Mouse (Mus musculus) lung, embryonic 14.5 days (tissue): ENCODE data around the gene Gm47959. TPM values are rescaled to one million over a fixed set of nuclear protein-coding genes. Genes with fewer than 3 reads are reported as not detected.

ENCODE experiments used
- ATAC-seq: fragments of 200-750 bp; cut with Nextera tagmentation; 2 replicates; pipeline ENCODE4 v1.8.0; 2017; ENCODE audit warnings: mild to moderate bottlenecking, moderate TSS enrichment, moderate library complexity; ENCODE audit not compliant: insufficient read depth
- DNase-seq: peaks from one replicate; pipeline ENCODE4 v3.0.0-alpha.2; 2015
- H3K27ac ChIP-seq: fragments of 300-500 bp; sonication (generic); 2 replicates; pipeline ENCODE4 v1.5.1; 2014; ENCODE audit warnings: low read depth, mild to moderate bottlenecking, moderate library complexity
- H3K27me3 ChIP-seq: fragments of 300-500 bp; sonication (generic); 2 replicates; pipeline ENCODE4 v1.6.1; 2014; ENCODE audit warnings: low read length, control low read depth; ENCODE audit not compliant: insufficient read depth
- H3K36me3 ChIP-seq: fragments of 300-500 bp; sonication (generic); 2 replicates; pipeline ENCODE4 v1.6.1; 2014; ENCODE audit warnings: control low read depth; ENCODE audit not compliant: insufficient read depth
- H3K4me1 ChIP-seq: fragments of 300-500 bp; sonication (generic); 2 replicates; pipeline ENCODE4 v1.6.1; 2014; ENCODE audit warnings: antibody characterized with exemption, control low read depth; ENCODE audit not compliant: insufficient read depth
- H3K4me2 ChIP-seq: fragments of 300-500 bp; sonication (generic); 2 replicates; pipeline ENCODE4 v1.6.1; 2014; ENCODE audit warnings: mild to moderate bottlenecking
- H3K4me3 ChIP-seq: fragments of 300-500 bp; sonication (generic); 2 replicates; pipeline ENCODE4 v1.5.1; 2014; ENCODE audit warnings: low read depth, low read length
- H3K9ac ChIP-seq: fragments of 300-500 bp; sonication (generic); 2 replicates; pipeline ENCODE4 v1.6.1; 2014
- H3K9me3 ChIP-seq: fragments of 300-500 bp; sonication (generic); 2 replicates; pipeline ENCODE4 v1.6.1; 2016; ENCODE audit warnings: low read depth, low read length, control low read depth
- CTCF ChIP-seq: IDR thresholded peaks from 2 replicates; pipeline ENCODE4 v1.5.1; 2016; ENCODE audit warnings: antibody characterized with exemption, low read depth
- WGBS: fragments of 180-500 bp; shearing (Covaris S2); extraction: QIAGEN DNeasy Blood & Tissue Kit; methylation state at CpG from one replicate; pipeline ENCODE4 v1.1.7; 2014; 5-methylcytosine and 5-hydroxymethylcytosine counted together
- polyA plus RNA-seq: library from polyadenylated mRNA; unstranded; fragments of >200 nt; fragmentation: Nextera tagmentation; extraction: Ambion mirVana; gene quantifications from 2 replicates; pipeline ENCODE4 v1.2.1, GENCODE M21; 2014

The Gm47959 gene
- polyA plus RNA-seq, 1 experiment from 2014 or later, result not detected

DNA sequence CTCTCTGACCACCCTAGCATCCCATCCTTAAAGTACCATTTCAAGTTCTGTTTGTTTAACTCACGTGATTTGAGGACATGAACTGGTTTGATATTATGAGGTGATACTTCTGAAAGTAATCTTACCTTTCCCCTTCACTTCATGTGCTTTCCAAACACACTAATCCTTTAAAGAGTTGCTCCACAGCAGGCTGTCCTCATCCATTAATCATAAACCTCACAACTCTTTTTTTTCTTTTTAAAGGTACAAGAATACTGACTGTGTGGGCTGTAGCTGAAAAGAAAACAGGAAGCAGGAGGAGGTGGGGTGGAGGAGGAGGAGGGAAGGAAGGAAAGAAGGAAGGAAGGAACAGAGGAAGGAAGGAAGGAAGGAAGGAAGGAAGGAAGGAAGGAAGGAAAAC lies 31.6 kb downstream of the Gm47959 start:
- no peak for DNase-seq
- no peak for ATAC-seq
- Histone ChIP-seq H3K4me3 (no peak overlapping the region), H3K4me1 (no peaks in the 10 kb centered on the region), H3K4me2 (no peak overlapping the region), H3K9me3 (no peaks in the 10 kb centered on the region), H3K27ac (no peak overlapping the region), H3K27me3 (no peaks in the 10 kb centered on the region), H3K9ac (no peak overlapping the region), H3K36me3 (no peaks in the 10 kb centered on the region)
- no peak for TF ChIP-seq CTCF
- WGBS, result 15% methylated on average over 1 of the region's 1 CpGs

DNA sequence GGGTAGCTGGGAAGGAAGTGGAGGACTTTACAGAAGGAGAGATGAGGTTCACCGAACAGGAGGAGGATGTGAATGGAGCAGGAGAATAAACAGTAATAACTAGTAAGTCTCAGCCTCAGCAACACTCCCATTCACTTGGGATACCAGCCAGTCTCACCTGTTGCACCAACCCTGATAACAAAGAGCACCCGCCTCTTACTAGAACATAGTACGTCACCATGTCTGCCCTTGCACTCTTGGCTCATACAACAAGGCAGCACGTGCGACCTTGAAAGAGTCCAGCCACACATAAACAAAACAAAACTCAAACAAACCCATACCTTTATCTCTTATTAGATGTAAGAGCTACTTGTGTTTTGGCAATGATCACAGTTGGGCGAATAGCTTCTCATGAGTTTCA lies 32.2 kb downstream of the Gm47959 start:
- DNase-seq, result no peak
- no peak overlapping the region for H3K9ac ChIP-seq
- no peak overlapping the region for H3K4me3 ChIP-seq
- no peak overlapping the region for H3K4me2 ChIP-seq
- no peak for TF ChIP-seq CTCF
- H3K36me3 ChIP-seq, result no peaks in the 10 kb centered on the region
- ATAC-seq, result no peak
- no peak overlapping the region for H3K27ac ChIP-seq
- H3K4me1 ChIP-seq, result no peaks in the 10 kb centered on the region
- no peaks in the 10 kb centered on the region for H3K9me3 ChIP-seq
- H3K27me3 ChIP-seq, result no peaks in the 10 kb centered on the region
- WGBS, result 84% methylated on average over 6 of the region's 6 CpGs

DNA sequence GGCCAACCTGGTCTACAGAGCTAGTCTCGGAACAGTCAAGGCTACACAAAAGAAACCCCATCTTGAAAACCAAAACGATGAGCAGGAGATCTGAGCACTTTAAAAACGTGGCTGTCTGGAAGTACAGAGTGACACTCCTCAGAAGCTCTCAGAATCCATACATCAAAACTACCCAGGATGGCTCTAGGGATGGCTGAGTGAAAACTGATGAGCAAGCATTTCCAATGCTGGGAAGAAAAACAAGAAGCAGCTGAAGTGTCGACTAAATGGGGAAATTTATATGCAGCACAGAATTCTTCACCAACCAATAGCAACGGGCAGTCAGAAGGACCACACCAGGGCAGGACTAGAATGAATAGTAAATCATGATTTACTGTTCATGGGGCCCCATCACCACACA lies 34.2 kb downstream of the Gm47959 start:
- H3K9ac ChIP-seq, result no peak overlapping the region
- H3K4me2 ChIP-seq, result no peak overlapping the region
- H3K27me3 ChIP-seq, result no peaks in the 10 kb centered on the region
- 59% methylated on average over 5 of the region's 5 CpGs for WGBS
- no peak for ATAC-seq
- no peak for DNase-seq
- no peaks in the 10 kb centered on the region for H3K4me1 ChIP-seq
- H3K9me3 ChIP-seq, result no peaks in the 10 kb centered on the region
- no peaks in the 10 kb centered on the region for H3K36me3 ChIP-seq
- TF ChIP-seq CTCF, result no peak
- H3K4me3 ChIP-seq, result no peak overlapping the region
- no peak overlapping the region for H3K27ac ChIP-seq

DNA sequence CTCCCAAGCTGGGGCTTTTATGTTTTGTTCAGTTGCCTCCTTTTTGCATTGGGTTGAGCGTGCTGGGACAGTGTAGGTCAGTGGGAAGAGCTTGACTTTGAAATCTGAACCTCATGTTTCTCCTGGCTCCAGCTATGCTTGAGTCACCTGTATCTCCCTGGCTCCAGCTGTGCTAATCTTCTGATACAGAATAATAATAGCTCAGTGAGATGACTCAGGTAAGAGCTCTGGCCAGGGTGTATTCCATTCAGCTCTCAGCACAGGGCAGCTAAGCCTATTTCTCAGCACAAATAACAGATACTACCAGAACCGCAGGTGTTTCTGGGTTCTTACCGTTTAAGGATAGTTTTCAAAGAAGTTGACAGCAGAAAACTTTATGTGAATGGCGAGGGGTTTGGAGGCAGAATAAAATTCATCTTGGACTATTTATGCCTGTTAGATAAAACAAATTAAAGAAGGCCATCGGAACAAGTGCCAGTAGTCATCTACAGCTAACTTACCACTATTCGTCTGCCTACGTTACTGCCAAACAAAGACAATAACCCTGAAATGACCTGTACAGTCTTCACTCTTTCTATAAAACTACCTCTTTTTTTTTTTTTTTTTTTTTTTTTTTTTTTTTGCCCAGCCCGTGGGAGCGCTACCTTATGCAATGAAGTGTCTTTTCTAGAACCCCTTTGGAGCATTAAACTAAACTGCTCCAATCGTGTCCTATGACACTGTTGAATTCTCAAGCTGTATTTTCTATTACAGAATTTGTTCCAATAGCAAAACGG lies 36.7 kb downstream of the Gm47959 start:
- DNase-seq (no peak), ATAC-seq (no peak)
- Histone ChIP-seq H3K27ac (no peak overlapping the region), H3K4me2 (peak overlapping the region; percentile 73; the same call in 1 of the 2 replicates), H3K9ac (no peak overlapping the region), H3K36me3 (no peaks in the 10 kb centered on the region), H3K4me1 (no peaks in the 10 kb centered on the region), H3K27me3 (no peaks in the 10 kb centered on the region), H3K4me3 (no peak overlapping the region), H3K9me3 (no peaks in the 10 kb centered on the region)
- WGBS, result 74% methylated on average over 11 of the region's 11 CpGs
- no peak for TF ChIP-seq CTCF

DNA sequence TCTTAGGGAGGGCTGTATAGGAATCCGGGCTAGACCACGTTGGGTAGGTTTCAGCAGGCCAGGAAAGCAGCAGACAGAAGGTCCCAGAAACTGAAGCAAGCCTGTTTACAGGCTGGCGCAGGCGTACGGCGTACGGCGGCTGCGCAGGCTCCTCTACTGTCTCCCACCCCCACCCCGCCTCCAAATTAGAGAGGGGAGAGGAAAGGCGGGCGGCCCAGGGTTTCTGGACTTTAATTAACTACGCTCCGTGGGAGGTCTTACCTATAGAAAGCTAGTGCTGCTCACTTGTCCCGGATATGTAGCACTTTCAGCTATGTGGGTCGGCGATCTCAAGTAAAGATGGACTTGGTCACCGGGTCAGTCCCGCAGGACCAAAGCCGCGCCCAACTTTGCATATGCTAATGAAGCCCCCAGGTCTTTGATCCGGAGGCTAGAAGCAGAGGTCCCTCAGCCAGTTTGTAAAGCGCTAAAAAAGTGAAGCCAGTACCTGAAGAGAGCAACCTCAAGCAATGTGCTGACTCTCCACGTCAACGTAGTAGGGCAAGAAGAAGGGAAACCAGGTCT lies 37.8 kb downstream of the Gm47959 start, which contains the start of gene Slc19a3:
TSS of gene Slc19a3 (minus strand) at position 340 of the 564 bp plus-strand sequence.
- no peak for TF ChIP-seq CTCF
- peak within 1 kb of the TSS; percentile 48 for H3K4me3 ChIP-seq
- H3K27ac ChIP-seq, result no peak within 1 kb of the TSS
- H3K36me3 ChIP-seq, result no peaks in the 10 kb centered on the region
- no peaks in the 10 kb centered on the region for H3K4me1 ChIP-seq
- H3K9ac ChIP-seq, result peak within 1 kb of the TSS; percentile 59
- DNase-seq, result peak; percentile 80
- no peaks in the 10 kb centered on the region for H3K27me3 ChIP-seq
- H3K9me3 ChIP-seq, result no peaks in the 10 kb centered on the region
- peak; percentile 97 for ATAC-seq
- peak within 1 kb of the TSS; percentile 73 for H3K4me2 ChIP-seq
- 1% methylated on average over 25 of the region's 25 CpGs for WGBS

DNA sequence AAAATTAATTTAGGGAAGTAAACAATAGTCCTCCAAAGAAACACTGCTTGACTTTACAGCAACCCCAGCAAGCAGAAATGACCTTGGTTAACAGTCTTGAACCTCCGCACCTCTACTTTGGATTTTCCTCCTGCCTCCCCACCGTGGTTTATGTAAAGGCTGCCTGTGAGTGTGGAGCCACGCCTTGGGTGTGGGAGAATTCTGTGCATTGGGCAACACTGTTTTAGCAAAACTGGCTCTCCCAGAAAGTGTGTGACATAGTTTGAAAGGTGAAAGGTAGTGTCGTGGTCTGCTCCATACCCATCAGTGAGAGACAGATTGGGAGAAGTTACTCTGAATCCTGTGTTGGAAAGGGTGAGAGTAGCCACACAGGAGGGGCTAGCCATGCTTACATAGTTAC lies 38.7 kb downstream of the Gm47959 start:
- no peak for TF ChIP-seq CTCF
- Histone ChIP-seq H3K9me3 (no peaks in the 10 kb centered on the region), H3K27me3 (no peaks in the 10 kb centered on the region), H3K27ac (no peak overlapping the region), H3K4me3 (no peak overlapping the region), H3K9ac (no peak overlapping the region), H3K36me3 (no peaks in the 10 kb centered on the region), H3K4me1 (no peaks in the 10 kb centered on the region), H3K4me2 (no peak overlapping the region)
- 77% methylated on average over 4 of the region's 4 CpGs for WGBS
- ATAC-seq (no peak), DNase-seq (peak; percentile 6)

DNA sequence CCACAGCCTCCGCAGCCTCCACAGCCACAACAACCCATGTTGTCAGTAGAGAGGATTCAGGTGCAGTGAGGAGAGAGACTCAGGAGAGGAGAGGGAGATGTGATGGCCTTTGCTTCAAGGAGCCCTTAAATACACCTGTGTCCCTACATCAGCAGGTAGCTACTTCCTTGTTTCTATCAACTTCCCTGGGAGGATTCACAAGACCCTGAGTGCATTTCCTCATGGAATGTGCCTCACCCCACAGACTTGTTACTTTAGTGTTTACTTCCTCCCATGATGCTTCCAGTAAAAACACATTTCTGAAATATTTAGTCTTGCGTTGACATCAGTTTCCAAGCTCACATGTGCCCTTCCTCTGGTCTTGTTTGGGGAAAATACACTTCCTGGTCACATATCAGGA lies 42.0 kb downstream of the Gm47959 start, which contains the start of gene Krtap28-10:
TSS of gene Krtap28-10 (minus strand) at position 101 of the 400 bp plus-strand sequence.
- no peak within 1 kb of the TSS for H3K27ac ChIP-seq
- TF ChIP-seq CTCF, result no peak
- no peak within 1 kb of the TSS for H3K4me2 ChIP-seq
- H3K9me3 ChIP-seq, result no peaks in the 10 kb centered on the region
- H3K36me3 ChIP-seq, result no peaks in the 10 kb centered on the region
- H3K9ac ChIP-seq, result no peak within 1 kb of the TSS
- no peaks in the 10 kb centered on the region for H3K4me1 ChIP-seq
- 84% methylated on average over 2 of the region's 2 CpGs for WGBS
- no peak for DNase-seq
- no peak for ATAC-seq
- H3K4me3 ChIP-seq, result no peak within 1 kb of the TSS
- H3K27me3 ChIP-seq, result no peaks in the 10 kb centered on the region
